12 mouse cellular contexts compared by ENCODE assay signal in the genomic region with DNA sequence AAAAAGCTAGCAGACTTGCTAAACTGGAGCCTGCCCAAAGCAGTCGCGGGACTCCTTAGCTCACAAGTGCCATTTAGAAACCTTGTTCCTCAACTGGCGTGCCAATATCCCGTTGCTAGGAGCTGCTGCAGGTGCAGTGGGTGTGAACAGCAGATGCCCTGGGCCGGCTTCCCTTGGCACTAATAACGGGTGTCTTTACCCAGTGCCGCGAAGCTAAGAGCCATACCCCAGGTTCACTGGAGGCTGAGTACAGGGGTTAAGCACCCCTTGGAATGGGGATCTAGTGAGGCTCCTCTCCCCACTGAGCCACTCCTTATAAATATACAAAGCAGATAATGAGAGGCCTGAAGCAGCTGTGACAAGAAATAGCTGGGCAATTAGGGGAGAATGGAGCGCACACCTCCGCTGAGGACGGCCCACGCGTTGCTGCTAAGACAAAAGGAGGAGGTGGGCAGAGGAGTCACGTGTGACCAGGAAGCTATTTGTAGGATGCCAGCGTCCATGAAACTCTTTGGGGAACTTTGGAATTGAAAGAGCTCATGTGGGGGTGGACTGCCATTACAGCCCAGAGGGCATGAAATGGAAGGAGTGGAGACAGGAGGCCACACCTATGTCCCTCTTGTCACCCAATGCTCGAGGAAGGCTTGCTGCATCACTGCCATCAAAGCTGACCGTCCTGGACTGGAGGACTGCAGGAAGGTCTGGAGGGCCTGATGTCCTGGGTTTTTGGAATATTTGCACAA. TPM values are rescaled to one million over a fixed set of nuclear protein-coding genes. Genes with fewer than 3 reads are reported as not detected.
A peak's percentile ranks its signal among the peaks of the same experiment; 100 is the strongest.
DNase-seq lines count a peak whose midpoint lies in the region; ATAC-seq and TF ChIP-seq lines count a peak whose summit lies in the region.
"Had no signal": no experiment of that assay in that cellular context is flagged by ENCODE, and none has a peak within 500 bp of the region (broad histone marks: within the 10 kb centered on the region; RNA-seq: fewer than 3 reads in every experiment).

No protein-coding gene starts in this region.

- no peak for ATAC-seq in hindbrain, embryonic 13.5 days (ENCODE audit: low FRiP score)
- no peak for ATAC-seq in hindbrain, embryonic 11.5 days (ENCODE audit: low FRiP score)
- ATAC-seq in kidney, embryonic 15.5 days (replicated peaks; ENCODE audit: low FRiP score), result no peak
- ATAC-seq in liver, embryonic 12.5 days, result no peak
- ATAC-seq: liver, postnatal 0 days had no signal

- H3K27me3 ChIP-seq in hindbrain, embryonic 13.5 days, result no peaks in the 10 kb centered on the region
- H3K27me3 ChIP-seq in hindbrain, embryonic 11.5 days (ENCODE audit: control insufficient read depth, insufficient read depth, low read length), result no peaks in the 10 kb centered on the region
- H3K27me3 ChIP-seq in spleen, adult 2 months (ENCODE audit: control insufficient read depth, insufficient read depth, low read length), result no peaks in the 10 kb centered on the region
- no peaks in the 10 kb centered on the region for H3K27me3 ChIP-seq in kidney, embryonic 15.5 days
- H3K27me3 ChIP-seq in liver, embryonic 12.5 days (replicated peaks), result no peaks in the 10 kb centered on the region

- intact Hi-C loops in left cerebral cortex, postnatal 14 days (cut with DNase I), result no loop called here

- no peak for TF ChIP-seq POLR2A in spleen, adult 2 months (IDR thresholded peaks at IDR 0.05; ENCODE audit: low read depth, low read length)

- H3K27ac ChIP-seq in hindbrain, embryonic 13.5 days, result peak overlapping the region; percentile 62
- H3K27ac ChIP-seq in hindbrain, embryonic 11.5 days (ENCODE audit: low read depth, low read length), result no peak overlapping the region
- H3K27ac ChIP-seq in spleen, adult 2 months (ENCODE audit: insufficient read depth, low read length), result peak overlapping the region; percentile 84
- H3K27ac ChIP-seq in kidney, embryonic 15.5 days, result no peak overlapping the region
- no peak overlapping the region for H3K27ac ChIP-seq in liver, embryonic 12.5 days

- no peak overlapping the region for H3K9ac ChIP-seq in hindbrain, embryonic 13.5 days
- no peak overlapping the region for H3K9ac ChIP-seq in hindbrain, embryonic 11.5 days (ENCODE audit: low read depth, low read length)
- no peak overlapping the region for H3K9ac ChIP-seq in kidney, embryonic 15.5 days
- H3K9ac ChIP-seq in liver, embryonic 12.5 days, result no peak overlapping the region
- H3K9ac ChIP-seq: liver, postnatal 0 days had no signal

- no peak overlapping the region for H3K4me3 ChIP-seq in hindbrain, embryonic 13.5 days
- no peak overlapping the region for H3K4me3 ChIP-seq in hindbrain, embryonic 11.5 days (ENCODE audit: low read depth, low read length)
- H3K4me3 ChIP-seq in spleen, adult 2 months (ENCODE audit: extremely low read depth, insufficient read depth, insufficient read length), result no peak overlapping the region
- H3K4me3 ChIP-seq in kidney, embryonic 15.5 days (replicated peaks), result no peak overlapping the region
- no peak overlapping the region for H3K4me3 ChIP-seq in liver, embryonic 12.5 days

- peaks cover 60% of the 10 kb centered on the region for H3K36me3 ChIP-seq in hindbrain, embryonic 13.5 days
- H3K36me3 ChIP-seq in hindbrain, embryonic 11.5 days (ENCODE audit: control insufficient read depth, insufficient read depth, low read length), result no peaks in the 10 kb centered on the region
- H3K36me3 ChIP-seq in spleen, adult 2 months (ENCODE audit: control insufficient read depth, insufficient read depth, low read length), result peaks cover 30% of the 10 kb centered on the region
- peaks cover 71% of the 10 kb centered on the region for H3K36me3 ChIP-seq in kidney, embryonic 15.5 days
- H3K36me3 ChIP-seq in liver, embryonic 12.5 days, result peaks cover 5% of the 10 kb centered on the region; the same call in 1 of the 2 replicates

- WGBS in hindbrain, embryonic 13.5 days, result 72% methylated on average over 17 of the region's 17 CpGs
- WGBS in hindbrain, embryonic 11.5 days, result 85% methylated on average over 17 of the region's 17 CpGs
- WGBS in spleen, adult 2 months, result 74% methylated on average over 17 of the region's 17 CpGs
- 82% methylated on average over 17 of the region's 17 CpGs for WGBS in kidney, embryonic 15.5 days
- WGBS in liver, embryonic 12.5 days (ENCODE audit: insufficient replicate concordance), result 84% methylated on average over 17 of the region's 17 CpGs

- no peaks in the 10 kb centered on the region for H3K9me3 ChIP-seq in hindbrain, embryonic 13.5 days
- no peaks in the 10 kb centered on the region for H3K9me3 ChIP-seq in hindbrain, embryonic 11.5 days (ENCODE audit: control insufficient read depth, low read length)
- H3K9me3 ChIP-seq in kidney, embryonic 15.5 days (replicated peaks), result no peaks in the 10 kb centered on the region
- H3K9me3 ChIP-seq in liver, embryonic 12.5 days (replicated peaks), result no peaks in the 10 kb centered on the region

- peaks cover 16% of the 10 kb centered on the region for H3K4me1 ChIP-seq in hindbrain, embryonic 13.5 days (replicated peaks)
- no peaks in the 10 kb centered on the region for H3K4me1 ChIP-seq in hindbrain, embryonic 11.5 days (replicated peaks; ENCODE audit: control insufficient read depth, insufficient read depth, low read length)
- peaks cover 8% of the 10 kb centered on the region; the same call in 1 of the 2 replicates for H3K4me1 ChIP-seq in spleen, adult 2 months (ENCODE audit: control insufficient read depth, insufficient read depth, insufficient read length)
- peaks cover 3% of the 10 kb centered on the region; the same call in 1 of the 2 replicates for H3K4me1 ChIP-seq in kidney, embryonic 15.5 days
- no peaks in the 10 kb centered on the region for H3K4me1 ChIP-seq in liver, embryonic 12.5 days

- no peak for TF ChIP-seq CTCF in spleen, adult 2 months (IDR thresholded peaks at IDR 0.05; ENCODE audit: extremely low read depth, insufficient read depth, insufficient read length, insufficient replicate concordance)

- DNase-seq in hindbrain, embryonic 11.5 days (ENCODE audit: low spot score), result no peak
- no peak for DNase-seq in spleen, adult 2 months (ENCODE audit: low read depth in 1 of 2, low spot score in 2 of 2)
- no peak for DNase-seq in spleen, postnatal 36 days (ENCODE audit: low spot score in 2 of 2)
- peak; percentile 49 to 66 for DNase-seq in left cerebral cortex, postnatal 14 days (ENCODE audit: low spot score in 2 of 2)
- peak; percentile 71 for DNase-seq in telencephalon, adult 2 months (ENCODE audit: low read depth, low spot score)
- DNase-seq: gastrocnemius, postnatal 36 days; kidney, adult 9 months; liver, postnatal 0 days; thymus, adult 18-20 months had no signal

- H3K4me2 ChIP-seq in hindbrain, embryonic 13.5 days, result no peak overlapping the region
- no peak overlapping the region for H3K4me2 ChIP-seq in hindbrain, embryonic 11.5 days (replicated peaks; ENCODE audit: low read depth, low read length)
- H3K4me2 ChIP-seq in kidney, embryonic 15.5 days, result no peak overlapping the region
- no peak overlapping the region for H3K4me2 ChIP-seq in liver, embryonic 12.5 days

RNA-seq across cellular contexts. Expression of gene Tctn1, which starts 20.3 kb away (rescaled TPM):
- polyA plus RNA-seq in hindbrain, embryonic 13.5 days (2015; fragmentation: Nextera tagmentation; extraction: Ambion mirVana), result 5.9 and 6.6 TPM in 2 replicates
- polyA plus RNA-seq in hindbrain, embryonic 11.5 days (2014; fragmentation: Nextera tagmentation; extraction: Ambion mirVana), result 4.4 and 5.6 TPM in 2 replicates
- polyA plus RNA-seq in spleen, adult 2 months (2012; rRNA removed), result 22.1 and 25.3 TPM in 2 replicates
- total RNA-seq in left cerebral cortex, postnatal 14 days (2021), result 10 to 100 TPM; 10.4 to 12.1 TPM
- 6.4 and 6.7 TPM in 2 replicates for polyA plus RNA-seq in kidney, embryonic 15.5 days (2015; fragmentation: Nextera tagmentation; extraction: Ambion mirVana)
- 1.2 and 1.7 TPM in 2 replicates for polyA plus RNA-seq in liver, embryonic 12.5 days (2016; fragmentation: Nextera tagmentation; extraction: Ambion mirVana)

RNA-seq across cellular contexts. Expression of gene Hvcn1, which starts 37.3 kb away (rescaled TPM):
- polyA plus RNA-seq in hindbrain, embryonic 13.5 days (2015; fragmentation: Nextera tagmentation; extraction: Ambion mirVana), result 1.8 and 2.2 TPM in 2 replicates
- 5.0 and 6.1 TPM in 2 replicates for polyA plus RNA-seq in hindbrain, embryonic 11.5 days (2014; fragmentation: Nextera tagmentation; extraction: Ambion mirVana)
- 174 and 200 TPM in 2 replicates for polyA plus RNA-seq in spleen, adult 2 months (2012; rRNA removed)
- 1 to 10 TPM; 2.0 to 2.4 TPM for total RNA-seq in left cerebral cortex, postnatal 14 days (2021)
- polyA plus RNA-seq in kidney, embryonic 15.5 days (2015; fragmentation: Nextera tagmentation; extraction: Ambion mirVana), result 12.2 and 14.3 TPM in 2 replicates
- polyA plus RNA-seq in liver, embryonic 12.5 days (2016; fragmentation: Nextera tagmentation; extraction: Ambion mirVana), result 1.8 and 2.1 TPM in 2 replicates

RNA-seq across cellular contexts. Expression of gene Pptc7, which starts 40.2 kb away (rescaled TPM):
- 8.0 and 8.3 TPM in 2 replicates for polyA plus RNA-seq in hindbrain, embryonic 13.5 days (2015; fragmentation: Nextera tagmentation; extraction: Ambion mirVana)
- polyA plus RNA-seq in hindbrain, embryonic 11.5 days (2014; fragmentation: Nextera tagmentation; extraction: Ambion mirVana), result 8.1 and 8.4 TPM in 2 replicates
- 18.8 and 24.5 TPM in 2 replicates for polyA plus RNA-seq in spleen, adult 2 months (2012; rRNA removed)
- total RNA-seq in left cerebral cortex, postnatal 14 days (2021), result 10 to 100 TPM; 30.4 to 31.9 TPM
- 8.2 and 9.1 TPM in 2 replicates for polyA plus RNA-seq in kidney, embryonic 15.5 days (2015; fragmentation: Nextera tagmentation; extraction: Ambion mirVana)
- 6.1 and 6.8 TPM in 2 replicates for polyA plus RNA-seq in liver, embryonic 12.5 days (2016; fragmentation: Nextera tagmentation; extraction: Ambion mirVana)

Comparison
In these comparisons a context has a peak if more than half of its experiments do, and no peak if none do; other contexts are left out.
1. H3K27ac ChIP-seq: peak in hindbrain, embryonic 13.5 days (single experiment) and spleen, adult 2 months (single experiment); none in hindbrain, embryonic 11.5 days (single experiment), kidney, embryonic 15.5 days (single experiment) and liver, embryonic 12.5 days (single experiment).
2. DNase-seq: peak in left cerebral cortex, postnatal 14 days (2 of 2) and telencephalon, adult 2 months (single experiment); none in hindbrain, embryonic 11.5 days (single experiment), spleen, adult 2 months (0 of 2) and spleen, postnatal 36 days (0 of 2).
3. RNA of gene Hvcn1, which starts 37.3 kb away (polyA plus RNA-seq): 174 to 200 TPM in spleen, adult 2 months; 12.2 to 14.3 TPM in kidney, embryonic 15.5 days, 5.0 to 6.1 TPM in hindbrain, embryonic 11.5 days, 1.8 to 2.1 TPM in liver, embryonic 12.5 days and 1.8 to 2.2 TPM in hindbrain, embryonic 13.5 days; every median in the first group is over 10 times any median in the second.